Mouse (Mus musculus) testis, adult 2 months (tissue): Measurements from ENCODE around the gene Anks6.

Experiments
- CTCF ChIP-seq: fragments of 200-500 bp; IDR thresholded peaks from 2 replicates; pipeline ENCODE4 v1.5.1; 2012; ENCODE audit warnings: low read depth, mild to moderate bottlenecking, inconsistent platforms, low read length, moderate library complexity; ENCODE audit not compliant: control insufficient read depth, insufficient read depth, insufficient replicate concordance
- POLR2A ChIP-seq: fragments of 200-500 bp; IDR thresholded peaks from 2 replicates; pipeline ENCODE4 v1.6.1; 2012; ENCODE audit warnings: low read depth, mild to moderate bottlenecking, inconsistent platforms, low read length, moderate library complexity; ENCODE audit not compliant: control insufficient read depth

GRCm38 (mm10) chr4:47057510-47058325 is 491 bp upstream of the Anks6 start:
- TF ChIP-seq POLR2A (no peak), CTCF (no peak)
